Mouse (Mus musculus) small intestine, adult 2 months (tissue): ENCODE results near the gene Chchd4.

ENCODE experiments used
- CTCF ChIP-seq: fragments of 200-500 bp; IDR thresholded peaks from 2 replicates; pipeline ENCODE4 v1.5.1; 2012; ENCODE audit warnings: low read depth, mild to moderate bottlenecking, control low read depth, inconsistent platforms, low read length, moderate library complexity, mixed read lengths; ENCODE audit not compliant: insufficient replicate concordance, insufficient read length; ENCODE audit errors: extremely low read depth
- POLR2A ChIP-seq: fragments of 200-500 bp; IDR thresholded peaks from 2 replicates; pipeline ENCODE4 v1.6.1; 2012; ENCODE audit warnings: low read depth, mild to moderate bottlenecking, control low read depth, inconsistent platforms, low read length, moderate library complexity

- no peak for TF ChIP-seq CTCF
- TF ChIP-seq POLR2A, result no peak
Measured at GRCm38 (mm10) chr6:91449472-91450225, 23.7 kb downstream of the Chchd4 start.
